Mouse (Mus musculus) CH12.LX (cell line): ENCODE data around the gene Sf3a3. TPM values are rescaled to one million over a fixed set of nuclear protein-coding genes. Genes with fewer than 3 reads are reported as not detected.

Source experiments
- DNase-seq: peaks from one replicate; pipeline ENCODE4 v3.0.0-alpha.2; 2013; ENCODE audit errors: extremely low read depth
- H3K27ac ChIP-seq: 2 replicates; pipeline ENCODE4 v1.5.1; 2012; ENCODE audit warnings: low read depth, mild to moderate bottlenecking, control low read depth, moderate library complexity; ENCODE audit not compliant: insufficient read depth
- H3K27me3 ChIP-seq: replicated peaks from 2 replicates; pipeline ENCODE3; 2012; ENCODE audit warnings: inconsistent platforms
- H3K36me3 ChIP-seq, 2 experiments: replicated peaks in 1 of 2; 2 replicates each; pipeline versions ENCODE3 to v1.6.1; 2012; ENCODE audit warnings: inconsistent platforms in 1 of 2, low read length in 1 of 2, mild to moderate bottlenecking in 1 of 2, mixed read lengths in 1 of 2, moderate library complexity in 1 of 2; ENCODE audit not compliant: control insufficient read depth in 1 of 2, insufficient read depth in 1 of 2
- H3K4me1 ChIP-seq, 2 experiments: 2 replicates each; pipeline ENCODE4 v1.6.1; 2012; ENCODE audit warnings: inconsistent platforms in 1 of 2, moderate library complexity in 1 of 2; ENCODE audit not compliant: insufficient read depth in 2 of 2, control insufficient read depth in 1 of 2
- H3K4me2 ChIP-seq: 2 replicates; pipeline ENCODE4 v1.6.1; 2012; ENCODE audit warnings: low read depth, mild to moderate bottlenecking, control low read depth; ENCODE audit not compliant: poor library complexity, insufficient read depth, severe bottlenecking
- H3K4me3 ChIP-seq, 3 experiments: fragments of 150-350 bp in 1 of 3; sonication (generic) in 1 of 3; replicated peaks in 1 of 3; 2 replicates each; pipeline versions ENCODE3 to v1.5.1; 2011 to 2012; ENCODE audit warnings: low read depth in 2 of 3, low read length in 2 of 3, mild to moderate bottlenecking in 2 of 3, moderate library complexity in 2 of 3, control low read depth in 1 of 3, improper control_type of control experiment in 1 of 3, inconsistent platforms in 1 of 3, mixed read lengths in 1 of 3; ENCODE audit not compliant: poor library complexity in 1 of 3
- H3K79me2 ChIP-seq: replicated peaks from 2 replicates; pipeline ENCODE4 v1.6.1; 2012; ENCODE audit warnings: mild to moderate bottlenecking, moderate library complexity; ENCODE audit not compliant: control insufficient read depth, poor library complexity, insufficient read depth, severe bottlenecking; ENCODE audit errors: extremely low read depth
- H3K9ac ChIP-seq: 2 replicates; pipeline ENCODE4 v1.6.1; 2012; ENCODE audit warnings: low read depth, mild to moderate bottlenecking, control low read depth, moderate library complexity; ENCODE audit not compliant: insufficient read depth
- H3K9me3 ChIP-seq: replicated peaks from 2 replicates; pipeline ENCODE3; 2012; ENCODE audit warnings: low read length, inconsistent platforms, mixed read lengths
- BHLHE40 ChIP-seq: IDR thresholded peaks from 2 replicates; pipeline ENCODE4 v1.6.1; 2011; ENCODE audit warnings: mild to moderate bottlenecking, low read depth, low read length, improper control_type of control experiment
- CHD1 ChIP-seq: IDR thresholded peaks from 2 replicates; pipeline ENCODE4 v1.6.1; 2012; ENCODE audit warnings: low read depth, low read length, improper control_type of control experiment, inconsistent platforms
- CHD2 ChIP-seq: IDR thresholded peaks from 2 replicates; pipeline ENCODE4 v1.6.1; 2011; ENCODE audit warnings: low read length, improper control_type of control experiment
- ELF1 ChIP-seq: IDR thresholded peaks from 2 replicates; pipeline ENCODE4 v1.6.1; 2014; ENCODE audit warnings: low read depth, mild to moderate bottlenecking, inconsistent platforms, low read length, improper control_type of control experiment
- EP300 ChIP-seq: IDR thresholded peaks from 2 replicates; pipeline ENCODE4 v1.6.1; 2011; ENCODE audit warnings: low read length, improper control_type of control experiment
- GABPA ChIP-seq: IDR thresholded peaks from 2 replicates; pipeline ENCODE4 v1.6.1; 2012; ENCODE audit warnings: low read depth, low read length, improper control_type of control experiment, inconsistent platforms; ENCODE audit not compliant: insufficient replicate concordance
- KAT2A ChIP-seq: IDR thresholded peaks from 2 replicates; pipeline ENCODE4 v1.6.1; 2012; ENCODE audit warnings: low read length, improper control_type of control experiment, inconsistent platforms; ENCODE audit not compliant: insufficient replicate concordance
- MAZ ChIP-seq: IDR thresholded peaks from 2 replicates; pipeline ENCODE4 v1.6.1; 2012; ENCODE audit warnings: low read depth, mild to moderate bottlenecking, inconsistent platforms, low read length, improper control_type of control experiment, moderate library complexity
- MYC ChIP-seq: IDR thresholded peaks from 2 replicates; pipeline ENCODE4 v1.6.1; 2011; ENCODE audit warnings: low read depth, mild to moderate bottlenecking, improper control_type of control experiment, low read length
- NELFE ChIP-seq: IDR thresholded peaks from 2 replicates; pipeline ENCODE4 v1.6.1; 2011; ENCODE audit warnings: low read depth, low read length, improper control_type of control experiment
- PAX5 ChIP-seq: IDR thresholded peaks from 2 replicates; pipeline ENCODE4 v1.6.1; 2012; ENCODE audit warnings: low read length, inconsistent platforms, mixed read lengths
- POLR2A ChIP-seq: IDR thresholded peaks from 2 replicates; pipeline ENCODE4 v1.6.1; 2011; ENCODE audit warnings: low read depth, mild to moderate bottlenecking, improper control_type of control experiment, low read length
- POLR2AphosphoS2 ChIP-seq: IDR thresholded peaks from 2 replicates; pipeline ENCODE4 v1.6.1; 2011; ENCODE audit warnings: low read depth, low read length, improper control_type of control experiment
- RAD21 ChIP-seq: IDR thresholded peaks from 2 replicates; pipeline ENCODE4 v1.6.1; 2011; ENCODE audit warnings: low read depth, mild to moderate bottlenecking, low read length, improper control_type of control experiment, moderate library complexity
- RCOR1 ChIP-seq: conservative IDR thresholded peaks from 2 replicates; pipeline ENCODE4 v1.6.1; 2012; ENCODE audit warnings: low read depth, mild to moderate bottlenecking, inconsistent platforms, low read length, improper control_type of control experiment
- SIN3A ChIP-seq: IDR thresholded peaks from 2 replicates; pipeline ENCODE4 v1.6.1; 2012; ENCODE audit warnings: low read length, improper control_type of control experiment, inconsistent platforms
- SMC3 ChIP-seq: IDR thresholded peaks from 2 replicates; pipeline ENCODE4 v1.6.1; 2011; ENCODE audit warnings: low read depth, low read length, improper control_type of control experiment
- USF2 ChIP-seq: conservative IDR thresholded peaks from 2 replicates; pipeline ENCODE4 v1.6.1; 2011; ENCODE audit warnings: low read depth, low read length, improper control_type of control experiment
- ZC3H11A ChIP-seq: IDR thresholded peaks from 2 replicates; pipeline ENCODE4 v1.6.1; 2012; ENCODE audit warnings: low read depth, mild to moderate bottlenecking, inconsistent platforms, low read length, improper control_type of control experiment
- ZKSCAN1 ChIP-seq: IDR thresholded peaks from 2 replicates; pipeline ENCODE4 v1.6.1; 2012; ENCODE audit warnings: low read depth, inconsistent platforms, low read length, improper control_type of control experiment, borderline replicate concordance
- ZMIZ1 ChIP-seq: IDR thresholded peaks from 2 replicates; pipeline ENCODE4 v1.6.1; 2012; ENCODE audit warnings: low read depth, mild to moderate bottlenecking, inconsistent platforms, low read length, improper control_type of control experiment
- ZNF384 ChIP-seq: IDR thresholded peaks from 2 replicates; pipeline ENCODE4 v1.6.1; 2012; ENCODE audit warnings: low read depth, low read length, improper control_type of control experiment, inconsistent platforms
- dilution Hi-C: fragments of 300-500 bp; cut with MboI; formaldehyde crosslinking; loops from 2 replicates; pipeline ENCODE4 v1.14.3; 2020; ENCODE audit warnings: low sequenced_read_pairs; ENCODE audit not compliant: extremely low pct_unique_long_range_greater_than_20kb, extremely low pct_ligation_motif_present
- in situ Hi-C: fragments of 300-500 bp; cut with MboI; formaldehyde crosslinking; loops from 3 replicates; pipeline ENCODE4 v1.14.3; 2019; ENCODE audit warnings: low sequenced_read_pairs, low pct_ligation_motif_present, low pct_unique_long_range_greater_than_20kb, mixed read lengths
- polyA plus RNA-seq: library from polyadenylated mRNA; unstranded; fragments of >175 nt; gene quantifications from 2 replicates; pipeline ENCODE4 v1.2.1, GENCODE M21; 2012; ENCODE audit warnings: low read depth; ENCODE audit not compliant: insufficient read length
- total RNA-seq, 2 experiments: library from RNA; depleted of rRNA; stranded (reverse); fragments of 300-350 nt in 1 of 2; fragments of >200 nt in 1 of 2; gene quantifications; 2 replicates each; pipeline ENCODE4 v1.2.3; 2012 to 2014

Sf3a3 gene
- total and polyA plus RNA-seq, 3 experiments = 100 to 134 (median 122) TPM

DNA sequence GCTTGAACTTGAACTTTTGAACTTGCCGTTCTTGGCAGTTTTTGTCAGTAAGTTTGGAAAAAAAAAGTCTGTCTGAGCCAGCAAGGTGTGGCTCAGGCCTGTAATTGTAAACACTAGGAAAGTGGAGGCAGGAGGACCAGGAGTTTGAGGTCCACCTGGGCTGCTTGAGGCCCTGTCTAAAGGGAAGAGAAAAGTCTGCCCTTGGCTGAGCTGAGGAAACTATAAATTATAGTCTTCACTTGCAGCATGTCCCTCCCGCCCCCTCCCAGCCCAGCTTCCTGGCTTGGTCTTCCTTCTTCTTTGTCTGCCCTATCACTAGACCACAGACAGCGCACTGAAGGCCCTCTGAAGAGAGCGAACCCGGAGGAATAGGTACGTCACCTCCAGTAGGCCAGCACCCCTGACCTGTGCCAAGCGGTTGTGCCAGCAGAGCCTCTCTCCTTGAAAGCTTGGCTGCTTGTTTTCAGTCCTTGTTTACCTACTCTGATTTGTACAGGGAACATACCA, 44.8 kb downstream of the Sf3a3 start:
- H3K27ac ChIP-seq = no peak overlapping the region
- H3K79me2 ChIP-seq = peaks cover 37% of the 10 kb centered on the region
- no peak overlapping the region for H3K9ac ChIP-seq
- peaks cover 10 to 22% of the 10 kb centered on the region in 2 experiments for H3K4me1 ChIP-seq
- no peaks in the 10 kb centered on the region for H3K9me3 ChIP-seq
- peaks cover 18 to 69% of the 10 kb centered on the region in 2 experiments for H3K36me3 ChIP-seq
- H3K4me2 ChIP-seq = no peak overlapping the region
- in situ Hi-C loops = loop anchor here (25.0 kb wide), 1 partner anchor 303 kb away; the partner anchor contains the start of genes Dnali1 and Snip1
- H3K27me3 ChIP-seq = no peaks in the 10 kb centered on the region
- no peak for DNase-seq
- TF ChIP-seq SMC3 (no peak), ZMIZ1 (no peak), ZKSCAN1 (no peak)
- dilution Hi-C loops = no loop called here
- H3K4me3 ChIP-seq = no peak overlapping the region

DNA sequence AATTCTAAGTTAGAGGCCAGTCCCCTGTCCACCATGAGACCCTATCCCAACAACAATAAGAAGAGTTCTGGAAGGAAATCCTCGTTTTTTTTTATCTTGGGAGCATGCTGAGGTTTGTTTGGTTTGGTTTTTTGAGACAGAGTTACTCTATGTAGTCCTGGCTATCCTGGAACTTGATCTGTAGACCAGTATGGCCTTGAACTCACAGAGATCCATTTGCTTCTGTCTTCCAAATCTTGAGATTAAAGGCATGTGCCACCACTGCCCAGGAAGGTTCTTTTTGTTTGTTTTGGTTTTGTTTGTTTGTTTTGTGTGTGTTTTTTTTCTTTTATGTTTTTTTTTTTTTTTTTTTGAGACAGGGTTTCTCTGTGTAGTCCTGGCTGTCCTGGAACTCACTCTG, 46.6 kb downstream of the Sf3a3 start:
- Histone ChIP-seq H3K4me1 (peaks cover 3 to 4% of the 10 kb centered on the region in 2 experiments; a peak in 3 of 4 replicates), H3K27me3 (no peaks in the 10 kb centered on the region), H3K36me3 (peaks cover 15 to 73% of the 10 kb centered on the region in 2 experiments), H3K27ac (no peak overlapping the region), H3K9me3 (no peaks in the 10 kb centered on the region), H3K9ac (no peak overlapping the region), H3K4me2 (no peak overlapping the region), H3K4me3 (no peak overlapping the region), H3K79me2 (peaks cover 26% of the 10 kb centered on the region)
- in situ Hi-C loops = loop anchor here (25.0 kb wide), 1 partner anchor 301 kb away; the partner anchor contains the start of genes Dnali1 and Snip1
- DNase-seq = no peak
- TF ChIP-seq MYC = no peak
- no peak for TF ChIP-seq ZC3H11A
- TF ChIP-seq RAD21 = no peak
- no peak for TF ChIP-seq ZKSCAN1
- TF ChIP-seq ELF1 = no peak
- TF ChIP-seq CHD1 = no peak
- TF ChIP-seq CHD2 = no peak
- no peak for TF ChIP-seq SMC3
- TF ChIP-seq SIN3A = no peak
- TF ChIP-seq MAZ = no peak
- dilution Hi-C loops = no loop called here

DNA sequence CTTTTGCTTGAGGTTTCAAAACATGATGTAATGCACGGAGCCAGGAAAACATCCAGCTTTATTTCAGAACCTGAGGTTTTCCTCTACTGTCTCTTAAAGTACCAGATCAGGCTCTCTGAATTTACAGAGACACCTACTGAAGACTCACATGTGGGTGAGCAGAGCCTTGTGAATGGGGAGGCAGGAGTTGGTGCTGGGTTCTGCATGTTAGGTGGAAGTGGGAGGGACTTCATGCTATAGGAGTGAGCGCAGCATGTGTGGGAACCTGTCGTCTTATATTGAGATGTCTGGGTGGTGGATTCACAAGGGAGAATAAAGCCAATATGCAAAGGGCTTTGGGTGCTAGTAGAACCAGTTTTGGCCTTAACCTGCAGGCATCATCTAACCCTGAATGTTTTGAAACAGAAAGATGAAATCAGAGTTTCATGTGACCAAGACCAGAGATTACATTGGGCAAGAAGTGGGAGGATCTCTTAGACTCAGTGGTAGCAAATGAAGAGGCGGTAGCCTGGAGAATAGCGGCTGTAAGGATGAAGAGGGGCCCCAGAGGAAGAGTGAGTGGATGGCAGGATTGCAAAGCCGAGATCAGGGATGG, 48.4 kb downstream of the Sf3a3 start:
- peaks cover 15 to 72% of the 10 kb centered on the region in 2 experiments for H3K36me3 ChIP-seq
- peaks cover 0 to 3% of the 10 kb centered on the region in 2 experiments; a peak in 1 of 4 replicates for H3K4me1 ChIP-seq

More for the DNA sequence above, 48.4 kb downstream of the Sf3a3 start:
- DNase-seq = no peak
- no peak for TF ChIP-seq RCOR1
- no peak for TF ChIP-seq NELFE
- TF ChIP-seq POLR2AphosphoS2 = no peak
- no peak for TF ChIP-seq POLR2A
- no peak for TF ChIP-seq GABPA
- TF ChIP-seq ZKSCAN1 = no peak
- no peak for TF ChIP-seq PAX5
- no peak for TF ChIP-seq KAT2A
- no peak for TF ChIP-seq EP300
- TF ChIP-seq USF2 = no peak
- TF ChIP-seq BHLHE40 = no peak
- no peak for TF ChIP-seq SMC3
- no peak for TF ChIP-seq ZNF384
- Histone ChIP-seq H3K9me3 (no peaks in the 10 kb centered on the region), H3K27ac (no peak overlapping the region), H3K27me3 (no peaks in the 10 kb centered on the region), H3K4me2 (no peak overlapping the region), H3K79me2 (peaks cover 15% of the 10 kb centered on the region), H3K9ac (no peak overlapping the region), H3K4me3 (no peak overlapping the region)
- in situ Hi-C loops (loop anchor here (25.0 kb wide), 1 partner anchor 299 kb away; the partner anchor contains the start of genes Dnali1 and Snip1), dilution Hi-C loops (no loop called here)
